Mouse (Mus musculus) fat pad, adult 2 months (tissue): ENCODE results near the gene Rcsd1.

ENCODE experiments used
- DNase-seq: peaks from one replicate; pipeline ENCODE4 v3.0.0-alpha.2; 2011; ENCODE audit warnings: low read depth, low spot score; ENCODE audit errors: extremely low read depth

The Rcsd1 gene

DNA sequence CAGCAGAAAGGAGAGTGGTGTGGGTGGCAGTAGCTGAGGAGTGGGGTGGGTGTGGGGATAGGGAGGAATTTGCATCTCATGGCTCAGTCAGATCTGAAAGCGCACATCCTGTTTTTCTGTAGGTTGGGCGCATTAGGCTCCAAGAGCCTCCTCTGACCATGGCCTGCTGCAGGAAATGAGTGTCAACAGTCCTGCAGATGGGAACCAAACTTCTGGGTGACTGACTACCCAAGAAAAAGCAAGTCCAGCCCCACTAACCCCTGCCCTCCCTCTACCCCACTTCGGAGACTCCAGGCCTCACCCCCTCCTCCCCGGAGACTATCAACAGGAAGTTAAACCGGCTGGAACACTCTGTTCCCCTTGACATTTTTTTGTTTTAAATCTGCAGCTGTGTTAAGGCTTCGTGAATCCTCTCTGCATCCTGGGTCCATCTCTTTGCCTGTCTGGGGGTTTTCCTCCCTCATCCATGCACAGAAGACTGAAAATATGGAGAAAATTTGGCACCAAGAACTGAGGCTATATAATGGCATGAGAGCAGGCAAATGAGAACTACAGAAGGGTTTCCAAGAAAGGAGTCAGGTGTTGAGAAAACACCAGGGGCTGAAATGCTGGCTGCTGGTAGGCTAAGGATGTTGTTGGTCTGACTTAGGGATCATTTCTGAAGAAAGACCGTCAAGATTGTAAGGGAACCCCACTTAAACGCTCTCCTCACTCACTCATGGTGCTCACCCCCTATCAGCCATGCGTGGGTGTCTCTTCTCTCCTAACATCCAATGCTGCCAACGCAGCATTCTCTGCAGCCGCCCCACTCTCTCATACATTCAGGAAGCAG lies 8.4 kb upstream of the Rcsd1 start:
- no peak for DNase-seq

DNA sequence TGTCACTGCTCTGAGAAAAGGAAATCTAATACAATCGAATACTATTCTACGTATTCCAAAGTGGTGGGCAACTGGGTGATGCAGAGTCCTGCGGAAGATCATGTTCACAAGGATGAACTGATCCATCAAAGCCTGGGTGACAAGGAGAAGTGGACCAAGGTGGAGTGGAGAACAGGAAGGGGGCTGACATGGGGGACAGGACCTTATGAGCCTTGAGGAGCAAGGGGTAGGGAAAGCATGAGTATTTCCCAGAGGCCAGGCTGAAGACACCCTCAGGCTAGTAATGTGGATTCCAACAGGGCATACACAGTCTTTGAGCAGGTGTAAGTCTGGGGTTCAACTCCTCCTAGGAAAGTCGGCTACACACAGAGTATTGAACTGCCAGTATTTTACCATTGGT lies 6.9 kb upstream of the Rcsd1 start:
- DNase-seq, result no peak

DNA sequence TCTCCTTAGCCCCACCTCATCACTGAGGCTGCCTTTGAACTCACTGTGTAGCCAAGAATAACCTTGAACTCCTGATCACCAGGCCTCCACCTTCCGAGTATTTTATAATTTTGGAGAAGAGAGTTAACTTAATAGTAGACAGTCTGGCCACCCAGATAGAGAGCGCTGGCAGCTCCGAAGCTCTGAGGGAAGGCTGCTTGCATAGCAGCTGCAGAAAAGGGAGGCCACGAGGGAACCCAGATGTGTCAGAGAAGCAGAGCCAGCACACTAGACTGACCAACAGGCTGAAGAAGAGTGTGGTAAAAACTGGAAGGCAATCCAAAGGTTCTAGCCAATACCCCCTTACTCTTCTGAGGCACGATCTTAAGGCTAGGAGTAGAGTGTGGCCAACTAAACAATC lies 4.2 kb upstream of the Rcsd1 start:
- DNase-seq, result no peak

DNA sequence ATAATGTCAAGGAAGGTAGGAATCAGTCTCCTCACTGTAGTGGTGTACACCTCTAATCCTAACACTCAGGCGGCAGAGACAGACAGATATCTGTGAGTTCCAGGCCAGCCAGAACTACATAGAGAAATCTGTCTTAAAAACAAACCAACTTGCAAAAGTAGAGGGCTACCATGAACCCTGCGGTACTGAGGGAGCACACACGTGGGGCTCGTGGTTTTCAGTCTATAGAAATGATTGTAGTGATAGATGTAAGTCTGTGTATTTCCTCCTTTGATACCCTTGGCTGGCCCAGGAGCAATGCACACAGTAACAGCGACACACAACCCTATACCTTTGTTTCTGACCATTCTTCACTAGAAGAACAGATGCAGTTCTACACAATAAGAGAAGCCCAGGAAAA lies 2.4 kb upstream of the Rcsd1 start:
- no peak for DNase-seq

DNA sequence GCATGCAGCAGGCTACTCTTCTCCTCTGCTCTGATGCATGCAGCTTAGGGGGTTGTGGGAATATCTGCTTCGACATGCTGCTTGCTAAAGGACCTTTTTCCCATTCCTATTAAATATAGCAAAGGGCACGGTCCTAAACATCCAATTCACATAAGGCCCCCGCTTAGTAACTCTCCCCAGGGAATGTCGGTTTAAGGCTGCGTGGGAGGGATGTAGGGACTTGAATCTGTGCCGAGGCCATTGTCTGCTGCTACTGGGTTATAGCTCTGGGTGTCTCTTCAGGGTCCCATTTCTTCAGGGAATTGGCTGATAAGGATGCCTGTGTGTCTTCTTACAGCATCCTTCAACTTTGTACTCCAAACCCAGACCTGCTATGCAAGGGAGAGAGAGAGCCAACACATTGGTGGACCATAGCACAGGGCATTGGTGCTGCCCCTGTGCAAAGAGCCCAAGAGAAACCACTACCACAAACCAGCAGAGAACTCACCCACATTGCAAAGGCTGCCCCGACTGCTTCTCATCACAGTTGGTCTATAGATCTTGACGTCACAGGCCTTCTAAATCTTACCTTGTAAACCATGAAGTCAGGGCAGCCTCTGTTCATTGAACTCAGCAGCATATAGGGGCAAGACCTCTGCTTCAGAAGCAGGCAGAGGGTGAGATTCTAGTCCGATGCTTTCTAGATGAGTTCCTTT lies 724 bp downstream of the Rcsd1 start:
- no peak for DNase-seq

DNA sequence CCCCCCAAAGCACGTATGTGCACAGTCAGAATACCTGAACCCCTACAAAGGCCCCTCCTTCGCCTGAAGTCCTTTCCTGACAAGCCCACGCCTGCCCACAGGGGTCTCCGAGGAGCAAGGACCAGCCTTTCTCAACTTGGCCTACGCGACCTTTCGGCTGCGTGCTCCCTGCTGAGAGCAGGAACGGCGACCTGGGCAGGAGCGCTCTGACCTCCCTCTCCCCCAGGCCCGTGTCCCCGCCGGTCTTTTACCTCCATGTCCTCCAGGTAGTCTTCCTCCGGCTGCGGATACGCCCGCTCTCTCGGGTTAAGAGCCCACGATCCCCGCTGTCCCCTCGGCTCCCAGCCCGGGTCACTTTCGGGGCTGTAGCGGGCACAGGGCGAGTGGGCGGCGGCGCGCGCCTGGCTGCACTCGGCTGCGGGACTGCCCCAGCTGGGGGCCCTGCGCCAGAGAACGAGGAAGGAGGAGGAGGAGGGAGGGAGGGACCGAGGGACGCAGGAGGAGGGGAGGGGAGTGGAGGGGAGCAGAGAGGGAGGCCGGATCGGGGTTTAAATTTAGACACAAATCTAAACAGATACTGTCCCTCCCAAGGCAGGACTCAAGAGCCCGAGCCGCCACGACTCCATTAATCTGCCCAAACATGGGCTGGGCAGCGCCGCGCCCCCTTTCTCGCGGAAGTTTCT lies 1.8 kb downstream of the Rcsd1 start:
- DNase-seq, result no peak

DNA sequence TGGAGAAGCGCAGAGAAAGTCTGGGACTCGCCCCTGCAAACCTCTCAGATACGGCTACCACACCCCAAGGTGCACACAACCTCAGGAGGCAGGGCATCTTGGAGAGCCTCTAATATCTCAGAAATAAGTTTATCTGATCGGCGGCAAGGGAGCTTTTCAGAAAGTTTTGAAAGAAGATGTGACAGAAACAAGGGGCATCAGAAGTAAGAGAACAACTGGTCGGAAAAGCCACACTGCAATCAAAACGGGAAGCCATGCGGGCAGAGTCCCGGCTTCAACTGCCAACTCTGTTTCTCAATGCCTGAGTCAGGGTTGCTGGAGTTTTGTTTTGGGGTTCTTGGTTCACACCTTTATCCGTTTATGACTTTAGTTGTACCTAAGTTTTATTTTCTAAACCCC lies 2.3 kb downstream of the Rcsd1 start:
- no peak for DNase-seq

DNA sequence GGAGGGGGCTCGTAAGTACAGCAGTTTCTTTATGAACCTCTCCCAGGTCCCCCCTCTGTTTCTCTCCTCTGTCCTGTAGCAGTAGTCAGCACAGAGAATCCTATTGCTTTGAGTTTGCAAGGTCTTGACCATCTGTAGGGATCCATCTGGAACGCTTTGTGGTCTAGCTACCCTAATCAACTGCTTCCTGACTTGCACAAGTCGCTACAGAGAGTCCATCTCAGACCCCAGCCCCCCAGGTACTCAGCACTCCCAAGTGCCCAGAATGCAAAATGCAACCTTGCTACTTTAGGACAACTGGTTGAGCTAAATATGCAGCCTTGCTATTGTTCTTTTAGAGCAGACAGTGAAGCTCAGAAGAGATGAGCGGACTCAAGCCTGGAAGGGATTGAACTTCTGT lies 3.1 kb downstream of the Rcsd1 start:
- DNase-seq, result no peak

DNA sequence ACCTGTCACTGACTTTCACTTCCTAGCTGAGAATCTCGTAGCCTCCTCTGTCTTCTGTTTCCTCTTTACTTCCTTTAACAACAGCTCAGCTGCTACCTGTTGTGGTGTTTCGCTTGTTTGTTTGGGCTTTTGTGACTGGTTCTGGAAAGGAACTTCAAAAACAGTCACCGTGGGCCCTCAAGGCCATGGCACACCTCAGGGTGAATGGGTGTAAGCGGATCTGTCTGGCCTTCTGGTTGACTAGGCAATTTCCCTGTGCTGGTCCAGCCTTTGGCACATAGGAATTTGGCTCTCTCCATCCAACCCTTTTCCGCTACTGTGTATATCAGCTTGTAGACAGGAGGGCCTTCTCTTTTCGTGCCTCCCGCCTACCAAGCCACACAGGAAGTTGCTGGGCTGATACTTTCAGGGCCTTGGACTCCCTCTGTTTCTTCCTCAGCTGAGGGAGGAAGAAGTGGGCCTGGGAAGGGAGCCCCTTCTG lies 3.6 kb downstream of the Rcsd1 start:
- DNase-seq, result no peak

DNA sequence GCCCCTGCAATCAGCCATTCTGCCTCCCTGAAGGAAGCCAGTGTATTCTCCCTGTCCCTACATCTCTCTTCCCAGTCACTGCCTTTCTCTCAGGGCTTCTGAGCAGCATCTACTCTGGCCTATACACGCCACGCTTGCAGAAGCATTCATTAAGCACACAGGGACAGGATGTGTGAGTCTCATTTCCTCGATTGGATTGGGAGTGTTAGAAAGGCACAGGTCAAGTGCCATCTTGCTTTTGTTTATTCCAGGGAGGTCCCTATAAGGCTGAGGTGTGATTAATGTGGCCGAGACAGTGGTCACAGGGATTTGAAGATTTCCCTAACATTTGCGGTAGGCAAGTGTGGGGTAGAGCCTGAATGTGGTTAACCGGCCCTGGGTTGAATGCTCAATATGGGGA lies 4.2 kb downstream of the Rcsd1 start:
- DNase-seq, result no peak

DNA sequence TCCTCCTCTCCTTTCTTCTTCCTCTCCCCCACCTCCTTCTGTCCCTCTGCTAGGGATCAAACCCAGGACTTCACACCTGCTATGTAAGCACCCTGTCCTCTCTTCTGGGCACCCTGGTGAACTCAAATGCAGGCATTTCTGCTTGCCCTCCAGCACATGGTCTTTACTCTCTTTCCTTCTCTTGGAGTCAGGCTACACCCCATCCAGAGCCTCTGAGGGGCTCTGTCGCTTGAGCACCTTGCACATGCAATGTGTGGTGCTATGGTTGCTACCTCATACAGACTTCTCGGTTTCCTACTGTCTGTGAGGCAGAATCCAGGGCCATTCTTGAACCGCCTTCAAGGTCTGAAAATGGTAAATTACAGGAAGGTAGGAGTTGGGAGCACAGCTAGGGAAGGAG lies 4.7 kb downstream of the Rcsd1 start:
- DNase-seq, result no peak

DNA sequence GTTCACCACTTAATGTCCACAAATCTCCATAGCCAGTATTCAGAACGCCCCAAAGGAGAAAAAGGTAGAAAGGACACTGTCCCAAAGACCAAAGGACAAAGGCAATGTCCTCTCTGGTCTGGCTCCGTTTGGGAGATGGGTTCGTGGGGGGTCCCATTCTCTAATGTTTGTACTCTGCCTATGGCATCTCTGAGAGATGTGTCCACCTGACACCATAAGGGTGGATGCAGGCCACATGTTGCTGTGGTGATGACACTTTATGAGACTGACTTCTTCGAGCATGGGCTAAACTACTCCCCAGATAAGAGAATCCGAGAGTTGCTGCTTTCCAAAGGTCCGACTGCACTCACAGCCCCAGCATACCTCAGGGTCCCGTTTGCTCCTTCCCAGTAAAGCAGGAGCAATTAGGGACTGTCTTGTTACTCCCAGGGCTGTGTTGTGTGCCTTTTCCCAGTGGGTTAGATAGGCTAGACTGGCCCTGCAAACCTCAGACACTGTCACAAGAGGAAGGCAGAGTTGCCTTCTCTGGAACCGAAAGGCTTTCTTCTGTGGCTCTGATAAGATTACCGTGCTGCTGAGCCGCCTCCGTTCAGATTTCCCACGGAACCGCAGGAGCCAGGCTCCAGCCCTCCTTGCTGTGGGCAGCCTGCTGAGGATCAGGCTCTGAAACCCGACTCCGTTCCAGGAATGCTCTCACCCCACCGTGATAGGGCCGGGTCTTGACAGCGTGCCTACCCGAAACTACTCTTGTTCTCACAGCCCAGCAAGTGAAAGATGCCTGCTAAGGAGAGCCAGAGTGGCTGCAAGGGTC lies 7.1 kb downstream of the Rcsd1 start:
- DNase-seq, result no peak

DNA sequence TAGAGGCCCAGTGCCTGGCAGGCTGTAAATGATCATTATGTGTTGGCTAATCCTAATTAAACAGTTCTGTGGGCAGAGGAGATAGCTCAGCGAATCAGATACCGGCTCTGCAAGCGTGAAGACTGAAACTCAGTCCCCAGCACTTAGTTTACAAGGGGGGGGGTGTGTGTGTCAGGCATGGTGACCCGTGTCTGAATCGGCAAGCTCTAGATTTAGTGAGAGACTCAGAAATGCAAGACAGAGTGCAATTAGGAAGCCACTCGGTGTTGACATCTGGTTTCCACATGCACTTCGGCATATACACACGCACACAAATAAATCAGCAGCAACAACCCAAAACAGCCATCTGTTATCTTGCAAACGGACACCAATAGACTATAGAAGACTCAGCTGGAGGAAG lies 8.0 kb downstream of the Rcsd1 start:
- no peak for DNase-seq

DNA sequence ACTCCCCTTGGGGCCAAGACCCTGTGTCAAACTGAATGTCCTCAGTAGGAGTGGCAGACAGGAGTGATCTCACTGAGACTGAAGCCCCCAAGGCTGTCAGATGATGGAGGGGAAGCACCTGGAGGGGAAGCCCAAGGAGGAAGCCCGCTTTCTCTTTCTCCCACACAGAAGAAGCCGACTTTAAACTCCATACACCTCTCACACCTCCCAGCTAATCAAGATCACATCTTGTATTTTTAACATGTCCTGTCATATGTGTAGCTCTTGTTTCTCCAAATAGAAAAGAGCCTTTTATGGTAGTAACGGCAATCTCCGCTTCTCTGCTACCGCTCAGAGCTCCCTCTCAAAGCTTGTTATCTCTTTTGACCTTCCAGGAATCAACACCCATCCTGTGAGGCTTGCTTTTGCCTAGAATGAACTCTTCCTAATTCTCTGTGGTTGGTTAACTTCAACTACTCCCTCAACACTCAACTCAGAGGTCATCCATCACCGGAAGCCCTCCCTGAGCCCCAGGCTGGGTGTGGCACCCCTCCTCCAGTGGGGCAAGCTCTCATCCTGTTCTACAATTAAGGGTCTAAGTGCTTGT lies 8.5 kb downstream of the Rcsd1 start:
- no peak for DNase-seq

DNA sequence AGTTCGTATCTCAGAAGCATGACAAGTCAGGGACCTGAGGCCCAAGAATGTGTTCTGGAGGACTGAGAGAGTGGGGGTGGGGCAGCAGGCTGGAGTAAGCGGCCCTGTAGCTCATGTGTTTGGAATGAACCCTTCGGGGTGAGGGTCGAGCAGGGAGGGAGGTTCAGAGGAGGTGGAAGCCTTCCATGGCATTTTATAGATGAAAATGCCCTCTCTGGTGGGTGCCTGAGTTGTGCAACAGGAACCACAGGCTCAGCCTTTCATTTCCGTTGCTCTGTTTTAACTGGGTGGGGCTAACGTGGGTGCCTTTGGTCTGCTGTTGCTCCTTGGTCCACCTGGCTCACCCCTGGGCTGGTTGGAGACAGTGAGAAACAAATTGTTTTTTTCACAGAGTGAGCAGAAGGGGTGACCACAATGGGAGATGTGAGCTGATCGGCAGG lies 9.2 kb downstream of the Rcsd1 start:
- DNase-seq, result no peak

DNA sequence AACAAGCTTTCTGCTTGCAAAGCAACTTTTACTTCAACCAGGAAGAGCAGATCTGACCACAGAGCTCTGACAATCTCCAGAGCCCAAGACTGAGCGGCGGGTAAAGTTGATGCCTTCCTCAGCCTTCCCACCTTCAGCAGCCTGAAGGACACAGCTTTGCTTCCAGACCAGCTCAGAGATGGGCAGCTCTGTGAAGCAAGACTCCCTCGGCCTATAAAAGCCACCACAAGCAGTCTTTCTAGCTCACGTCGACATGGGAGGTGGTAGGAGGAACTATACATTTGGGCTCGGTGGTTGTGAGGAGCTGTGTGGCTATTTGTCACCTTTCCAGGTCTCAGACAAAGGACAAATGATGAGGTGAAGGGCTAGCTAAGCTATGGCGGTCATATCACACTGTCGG lies 11.9 kb downstream of the Rcsd1 start:
- DNase-seq, result no peak

DNA sequence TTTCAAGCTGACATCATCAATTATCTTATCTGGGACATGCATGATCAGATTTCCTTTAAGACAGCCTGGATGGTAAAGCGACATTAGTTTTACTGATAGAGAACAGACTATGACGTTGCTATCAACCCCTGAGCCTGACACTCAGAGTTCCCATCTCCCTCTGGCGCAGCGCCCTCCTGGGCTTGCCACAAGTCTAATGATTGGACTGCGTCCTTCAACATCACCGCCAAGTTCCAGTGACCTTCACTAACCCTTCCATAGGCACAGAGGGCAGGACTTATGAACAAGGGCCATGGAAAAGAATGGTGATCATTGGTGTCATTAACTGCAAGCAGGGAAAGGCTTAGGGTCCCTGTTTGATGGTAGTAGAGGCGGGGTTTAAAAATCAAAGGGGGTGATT lies 12.7 kb downstream of the Rcsd1 start:
- DNase-seq, result no peak

DNA sequence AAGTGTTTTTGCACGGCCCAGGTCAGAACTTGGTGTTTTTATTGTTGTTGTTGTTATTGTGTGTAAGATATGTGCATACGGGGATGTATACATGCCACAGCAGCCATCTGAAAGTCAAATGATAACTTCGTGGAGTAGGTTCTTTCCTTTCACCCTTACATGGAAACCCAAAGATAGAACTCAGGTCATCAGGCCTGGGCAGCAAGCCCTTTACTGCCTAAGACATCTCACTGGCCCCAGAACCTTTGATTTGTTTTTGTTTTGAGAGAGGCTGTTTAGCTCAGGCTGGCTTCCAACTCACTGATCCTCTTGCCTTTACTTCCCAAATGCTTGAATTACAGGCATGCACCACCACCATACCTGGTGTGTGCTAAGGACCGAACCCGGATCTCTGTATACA lies 13.5 kb downstream of the Rcsd1 start:
- no peak for DNase-seq

DNA sequence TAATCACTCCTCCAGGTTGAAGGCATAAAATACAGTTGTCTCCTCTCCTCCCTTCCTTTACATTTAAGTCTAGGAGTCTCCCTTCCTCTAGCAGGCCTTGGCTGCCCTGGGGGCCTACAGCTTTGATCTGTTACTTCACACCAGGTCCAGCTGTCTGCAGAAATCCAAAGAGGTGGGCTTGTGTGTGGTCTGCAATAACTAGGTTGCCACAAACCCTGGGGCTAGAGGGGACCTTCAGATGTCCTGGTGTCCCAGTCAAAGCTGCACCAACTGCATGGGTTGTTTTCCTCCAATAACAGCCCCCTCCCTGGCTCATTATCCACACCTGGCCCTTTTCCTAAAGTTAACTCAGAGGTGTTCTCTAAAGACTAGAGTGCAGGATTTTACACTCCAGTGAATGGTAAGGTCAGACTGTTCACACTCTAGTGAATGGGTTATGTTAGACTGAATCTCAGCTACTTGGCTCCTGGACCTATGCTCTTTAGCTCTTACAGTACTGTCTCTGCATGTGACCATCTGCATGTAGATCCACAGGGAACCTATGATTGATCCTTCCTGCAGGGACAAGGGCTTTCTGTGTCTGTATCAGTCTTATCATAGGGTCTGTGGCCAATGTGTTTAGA lies 14.1 kb downstream of the Rcsd1 start:
- DNase-seq, result no peak

DNA sequence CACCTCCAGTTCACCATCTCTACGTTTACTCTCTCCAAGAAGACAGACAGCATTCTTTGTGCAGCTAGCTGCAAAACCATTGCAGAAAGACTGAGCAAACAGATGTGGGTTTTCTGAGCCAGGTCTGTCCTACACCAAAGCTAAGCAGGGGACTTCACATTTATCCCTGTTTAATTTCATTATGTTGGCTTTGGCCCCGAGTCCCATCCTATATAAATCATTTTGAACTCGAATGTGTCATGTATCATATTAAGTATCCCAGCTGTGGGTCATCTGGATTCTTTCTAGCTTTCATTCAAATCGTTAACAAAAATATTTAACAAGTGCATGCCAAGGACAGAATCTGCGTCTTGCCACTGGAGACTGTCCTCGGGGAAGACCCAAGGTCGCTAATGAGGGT lies 15.7 kb downstream of the Rcsd1 start:
- no peak for DNase-seq
